Mouse (Mus musculus) left cerebral cortex, postnatal 14 days (tissue): ENCODE measurements around the gene Abcd3. TPM values are rescaled to one million over a fixed set of nuclear protein-coding genes. Genes with fewer than 3 reads are reported as not detected.

ENCODE experiments used
- DNase-seq, 2 experiments: peaks; one replicate each; pipeline ENCODE4 v3.0.0; 2021 to 2022; ENCODE audit warnings: low spot score in 2 of 2, mixed read lengths in 1 of 2
- intact Hi-C: fragments of 180-260 bp; cut with DNase I; formaldehyde crosslinking; loops from one replicate; pipeline ENCODE4 v1.15.1; 2025
- total RNA-seq, 2 experiments: library from RNA; stranded (reverse); gene quantifications; 2 replicates each; pipeline ENCODE4 v1.2.3; 2021

Abcd3 gene
- total RNA-seq, 2 experiments from 2014 or later: 61.5 to 62.8 TPM

GRCm38 (mm10) chr3:121719701-121720100 is 95.4 kb downstream of the Abcd3 start:
- DNase-seq: no peak
- intact Hi-C loops: no loop called here

DNA sequence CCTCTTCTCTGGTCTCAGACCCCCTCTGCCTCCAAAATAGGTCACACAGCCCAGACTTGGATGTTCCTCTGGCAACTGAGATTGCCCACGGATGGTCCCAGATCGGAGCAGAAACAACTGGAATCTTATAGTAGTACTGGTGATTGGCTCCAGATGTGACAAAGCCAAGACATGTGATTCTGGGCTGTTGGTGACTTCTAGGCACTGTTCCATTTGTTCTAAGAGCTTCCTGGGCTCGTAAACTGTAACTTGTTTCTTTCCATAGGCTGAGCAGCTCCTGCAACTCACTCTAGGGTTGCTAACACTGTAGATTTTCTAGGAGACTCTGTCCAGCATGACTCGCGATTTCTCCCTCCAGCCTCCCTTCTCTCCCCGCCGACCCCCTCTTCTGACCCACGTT is 96.4 kb downstream of the Abcd3 start:
- intact Hi-C loops: no loop called here
- no peak for DNase-seq

- no peak for DNase-seq
- intact Hi-C loops: no loop called here
Observed at GRCm38 (mm10) chr3:121716480-121716879, 98.6 kb downstream of the Abcd3 start.

GRCm38 (mm10) chr3:121715741-121716459 is 99.2 kb downstream of the Abcd3 start:
- DNase-seq: peak in 1 of 2 experiments; percentile 64

GRCm38 (mm10) chr3:121715336-121715735 is 99.8 kb downstream of the Abcd3 start:
- DNase-seq: no peak
- intact Hi-C loops: no loop called here

More at GRCm38 (mm10) chr3:121715741-121716459, 99.2 kb downstream of the Abcd3 start:
- intact Hi-C loops: no loop called here

DNA sequence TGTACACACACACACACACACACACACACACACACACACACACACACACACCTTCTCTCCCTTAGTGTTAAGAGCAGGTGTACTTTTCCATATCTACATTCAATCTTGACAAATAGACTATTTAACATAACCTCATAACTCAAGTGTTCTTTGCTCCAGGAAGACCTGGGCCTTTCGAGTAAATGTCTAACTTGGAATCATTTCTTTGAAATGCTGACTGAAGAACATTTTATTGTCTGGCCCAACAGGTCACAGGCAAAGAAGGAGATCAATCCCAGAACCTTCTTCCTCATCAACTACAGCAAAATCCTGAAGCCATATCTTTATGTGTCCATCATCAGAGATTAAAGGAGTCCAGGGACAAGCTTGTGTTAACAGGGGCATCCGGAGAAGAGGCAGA is 100.6 kb downstream of the Abcd3 start:
- intact Hi-C loops: no loop called here
- no peak for DNase-seq

DNA sequence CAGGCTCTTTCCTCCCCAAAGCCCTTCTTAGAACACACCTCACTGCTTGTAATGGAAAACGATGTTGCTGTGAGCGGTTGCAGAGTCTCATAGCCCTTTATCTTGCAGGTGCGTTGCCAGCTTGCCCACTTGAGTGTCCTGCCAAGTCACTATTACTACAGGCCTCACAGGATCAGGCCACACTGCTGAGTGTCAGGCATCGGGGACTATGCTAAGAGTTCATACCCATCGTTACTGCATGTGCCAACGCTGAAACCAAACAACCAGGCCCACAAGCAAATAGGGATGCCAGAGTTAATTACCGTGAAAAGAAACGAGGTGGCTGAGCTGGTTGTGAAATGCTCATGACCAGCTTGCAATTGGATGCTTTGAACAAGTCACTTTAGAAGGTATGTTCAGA is 101.3 kb downstream of the Abcd3 start:
- intact Hi-C loops: no loop called here
- no peak for DNase-seq

DNA sequence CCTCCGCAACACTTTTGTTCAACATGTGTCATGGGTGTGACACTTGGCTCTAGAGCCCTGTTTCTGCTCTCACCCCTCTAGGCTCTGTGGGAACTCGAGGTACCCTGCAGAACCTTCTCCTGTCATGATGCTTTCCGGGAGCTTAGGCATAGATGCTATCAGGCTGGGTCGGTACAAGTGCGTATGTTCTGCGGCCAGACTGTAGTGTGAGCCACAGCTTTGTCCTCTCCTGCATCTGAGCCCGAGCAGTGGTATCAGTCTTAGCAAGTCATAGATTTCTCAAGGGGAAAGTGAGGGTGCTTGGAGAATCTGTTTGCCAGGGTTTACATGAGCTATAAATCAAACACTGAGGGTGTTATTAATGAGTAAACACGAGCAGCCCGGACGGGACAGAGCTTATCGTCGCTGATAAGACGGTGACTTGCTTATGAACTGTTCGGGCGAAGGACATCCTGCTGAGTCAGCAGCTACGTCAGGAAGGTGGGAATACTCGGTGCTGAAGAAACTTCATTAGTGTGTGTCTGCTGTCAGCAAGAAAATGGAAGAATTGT is 101.9 kb downstream of the Abcd3 start:
- DNase-seq: no peak
- intact Hi-C loops: no loop called here

- no peak for DNase-seq
- intact Hi-C loops: no loop called here
Observed at GRCm38 (mm10) chr3:121712222-121712621, 102.9 kb downstream of the Abcd3 start.

- DNase-seq: peak in 1 of 2 experiments; percentile 47
- intact Hi-C loops: no loop called here
Observed at GRCm38 (mm10) chr3:121710894-121711531, 104.1 kb downstream of the Abcd3 start.

Other genes with a start within 250 kb of the Abcd3 start
- not detected for gene 4930432M17Rik, start 144.5 kb downstream of the Abcd3 start, total RNA-seq
- 10 to 100 TPM; 42.8 to 47.9 TPM for gene F3, start 91.8 kb downstream of the Abcd3 start, total RNA-seq
- 10 to 100 TPM; 26.3 to 28.2 TPM for gene Arhgap29, start 137.2 kb upstream of the Abcd3 start, total RNA-seq
- gene Abca4, start 229.1 kb upstream of the Abcd3 start, total RNA-seq: 1 to 10 TPM; 2.9 to 3.2 TPM